Mouse (Mus musculus): ENCODE data around the gene Tnnt1. TPM values are rescaled to one million over a fixed set of nuclear protein-coding genes. Genes with fewer than 3 reads are reported as not detected.

Gene Tnnt1
- not detected for total RNA-seq (2023)

GRCm38 (mm10) chr7:4516332-4517050 is at the start of gene Tnnt1:
Gene Tnnt1, minus strand, starts transcription at chr7:4516382.

GRCm38 (mm10) chr7:4547221-4547641 is 31.0 kb upstream of the Tnnt1 start, which contains the start of gene Syt5:
Gene Syt5, minus strand, starts transcription at chr7:4547541.

GRCm38 (mm10) chr7:4532005-4532729 is 16.0 kb upstream of the Tnnt1 start, which contains the start of gene Dnaaf3:
Gene Dnaaf3, minus strand, starts transcription at chr7:4532453.

GRCm38 (mm10) chr7:4524212-4524922 is 8.2 kb upstream of the Tnnt1 start, which contains the start of gene Tnni3:
Gene Tnni3, minus strand, starts transcription at chr7:4524229.

GRCm38 (mm10) chr7:4501558-4502397 is 14.4 kb downstream of the Tnnt1 start, which contains the start of gene Ppp1r12c:
Gene Ppp1r12c, minus strand, starts transcription at chr7:4501680.

GRCm38 (mm10) chr7:4460576-4461434 is 55.4 kb downstream of the Tnnt1 start, which contains the start of gene Eps8l1:
Gene Eps8l1, plus strand, starts transcription at chr7:4460674.

Other genes starting within 250 kb of the Tnnt1 start
- 1 to 10 TPM in 1 of 2 experiments, not detected in 1; 2.0 TPM for gene Ncr1, start 178.7 kb downstream of the Tnnt1 start, total RNA-seq (2023)
- gene Gp6, start 118.6 kb downstream of the Tnnt1 start, total RNA-seq (2023): not detected
- 10 to 100 TPM; 12.0 to 13.2 TPM for gene Rdh13, start 70.7 kb downstream of the Tnnt1 start, total RNA-seq (2023)
- 10 to 100 TPM; 18.2 to 29.7 TPM for gene Eps8l1, start 55.7 kb downstream of the Tnnt1 start, total RNA-seq (2023)
- 100 to 1,000 TPM; 228 to 250 TPM for gene Ppp1r12c, start 14.7 kb downstream of the Tnnt1 start, total RNA-seq (2023)
- gene Tnni3, start 7.8 kb upstream of the Tnnt1 start, total RNA-seq (2023): under 1 TPM in 1 of 2 experiments, not detected in 1; 0.80 TPM
- not detected for gene Dnaaf3, start 16.1 kb upstream of the Tnnt1 start, total RNA-seq (2023)
- gene Syt5, start 31.2 kb upstream of the Tnnt1 start, total RNA-seq (2023): not detected
- not detected for gene Ptprh, start 87.7 kb upstream of the Tnnt1 start, total RNA-seq (2023)
- gene Tmem86b, start 115.0 kb upstream of the Tnnt1 start, total RNA-seq (2023): 10 to 100 TPM; 50.4 to 62.8 TPM
- gene Ppp6r1, start 142.6 kb upstream of the Tnnt1 start, total RNA-seq (2023): 100 to 1,000 TPM; 242 to 257 TPM
- gene Hspbp1, start 168.7 kb upstream of the Tnnt1 start, total RNA-seq (2023): 10 to 100 TPM; 52.2 to 54.9 TPM
- gene Brsk1, start 174.2 kb upstream of the Tnnt1 start, total RNA-seq (2023): not detected
- 1 to 10 TPM; 2.9 to 3.5 TPM for gene Tmem150b, start 208.9 kb upstream of the Tnnt1 start, total RNA-seq (2023)
- gene Kmt5c, start 223.7 kb upstream of the Tnnt1 start, total RNA-seq (2023): 100 to 1,000 TPM; 100 to 105 TPM
- gene Cox6b2, start 236.7 kb upstream of the Tnnt1 start, total RNA-seq (2023): 1 to 10 TPM; 2.7 to 6.8 TPM

All from B cell, adult 67 days (primary cell).